Mouse (Mus musculus) c-Kit-positive CD71-negative TER-119-negative erythroid progenitor cells, embryonic 14.5 days (primary cell): ENCODE results near the gene Dhx57.

ENCODE experiments used
- DNase-seq: peaks from one replicate; pipeline ENCODE4 v3.0.0-alpha.2; 2013; ENCODE audit warnings: low read depth

The Dhx57 gene

DNA sequence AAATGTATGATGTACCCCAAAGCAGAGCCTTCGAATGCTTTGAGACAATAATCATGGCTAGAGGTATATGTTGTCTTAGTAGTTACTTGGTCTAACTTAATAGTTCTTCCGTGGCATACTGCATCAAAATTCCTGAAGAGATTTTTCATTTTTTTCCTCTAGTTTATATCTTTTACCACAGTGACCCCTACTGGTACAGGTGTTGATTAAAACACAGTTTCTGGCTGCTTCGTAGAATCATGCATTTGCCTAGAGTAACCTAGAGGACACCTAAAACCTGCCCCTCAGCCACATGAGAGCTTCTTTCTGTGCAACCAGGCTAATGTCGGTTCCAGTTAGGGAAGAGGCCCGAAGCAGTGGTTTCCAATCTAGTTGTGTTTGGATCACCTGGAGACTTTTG, 97.2 kb downstream of the Dhx57 start:
- no peak for DNase-seq
